Mouse (Mus musculus) forebrain, embryonic 10.5 days (tissue): ENCODE data around the gene Wfdc1. TPM values are rescaled to one million over a fixed set of nuclear protein-coding genes. Genes with fewer than 3 reads are reported as not detected.

ENCODE experiments used
- DNase-seq: peaks from one replicate; pipeline ENCODE4 v3.0.0-alpha.2; 2017; ENCODE audit warnings: low spot score; ENCODE audit errors: extremely low spot score
- H3K27ac ChIP-seq: fragments of 300-500 bp; sonication (generic); 2 replicates; pipeline ENCODE4 v1.5.1; 2016; ENCODE audit warnings: mild to moderate bottlenecking
- H3K27me3 ChIP-seq: fragments of 300-500 bp; sonication (generic); 2 replicates; pipeline ENCODE4 v1.6.1; 2016; ENCODE audit warnings: mild to moderate bottlenecking; ENCODE audit not compliant: poor library complexity, severe bottlenecking
- H3K36me3 ChIP-seq: fragments of 300-500 bp; sonication (generic); replicated peaks from 2 replicates; pipeline ENCODE4 v1.6.1; 2016; ENCODE audit warnings: mild to moderate bottlenecking, moderate library complexity
- H3K4me1 ChIP-seq: fragments of 300-500 bp; sonication (generic); 2 replicates; pipeline ENCODE4 v1.6.1; 2016
- H3K4me3 ChIP-seq: fragments of 300-500 bp; sonication (generic); 2 replicates; pipeline ENCODE4 v1.5.1; 2016; ENCODE audit warnings: mild to moderate bottlenecking, moderate library complexity
- H3K9me3 ChIP-seq: fragments of 300-500 bp; sonication (generic); 2 replicates; pipeline ENCODE4 v1.6.1; 2016; ENCODE audit warnings: mild to moderate bottlenecking, moderate library complexity
- WGBS: fragments of 180-500 bp; shearing (Covaris S2); methylation state at CpG from one replicate; pipeline ENCODE4 v1.1.7; 2016; 5-methylcytosine and 5-hydroxymethylcytosine counted together
- polyA plus RNA-seq: library from polyadenylated mRNA; unstranded; fragments of >200 nt; fragmentation: Nextera tagmentation; extraction: Ambion mirVana; gene quantifications from 2 replicates; pipeline ENCODE4 v1.2.1, GENCODE M21; 2016

Gene Wfdc1
- polyA plus RNA-seq, 1 experiment from 2014 or later: 2.7 TPM

GRCm38 (mm10) chr8:119627613-119628359 is 38.4 kb upstream of the Wfdc1 start:
- DNase-seq: peak; percentile 37
- 50% methylated on average over 10 of the region's 10 CpGs for WGBS
- Histone ChIP-seq H3K27me3 (peaks cover 20% of the 10 kb centered on the region), H3K9me3 (no peaks in the 10 kb centered on the region), H3K4me1 (peaks cover 35% of the 10 kb centered on the region), H3K27ac (peak overlapping the region; percentile 66; the same call in 1 of the 2 replicates), H3K36me3 (no peaks in the 10 kb centered on the region), H3K4me3 (no peak overlapping the region)

GRCm38 (mm10) chr8:119630841-119631240 is 35.3 kb upstream of the Wfdc1 start:
- no peak overlapping the region for H3K27ac ChIP-seq
- peaks cover 61% of the 10 kb centered on the region for H3K4me1 ChIP-seq
- DNase-seq: no peak
- H3K36me3 ChIP-seq: no peaks in the 10 kb centered on the region
- peaks cover 40% of the 10 kb centered on the region for H3K27me3 ChIP-seq
- no peaks in the 10 kb centered on the region for H3K9me3 ChIP-seq
- H3K4me3 ChIP-seq: no peak overlapping the region
- WGBS: 47% methylated on average over 3 of the region's 3 CpGs

- H3K27ac ChIP-seq: no peak overlapping the region
- H3K9me3 ChIP-seq: no peaks in the 10 kb centered on the region
- H3K27me3 ChIP-seq: peaks cover 54% of the 10 kb centered on the region
- H3K4me3 ChIP-seq: no peak overlapping the region
- WGBS: 80% methylated on average over 9 of the region's 9 CpGs
- no peaks in the 10 kb centered on the region for H3K36me3 ChIP-seq
- peaks cover 70% of the 10 kb centered on the region for H3K4me1 ChIP-seq
- no peak for DNase-seq
These were observed 33.9 kb upstream of the Wfdc1 start for GRCm38 (mm10) chr8:119632246-119632645.

- peak overlapping the region; percentile 31; the same call in 1 of the 2 replicates for H3K27ac ChIP-seq
- WGBS: 52% methylated on average over 29 of the region's 29 CpGs
- H3K4me3 ChIP-seq: no peak overlapping the region; the same call in 1 of the 2 replicates
- peaks cover 61% of the 10 kb centered on the region for H3K27me3 ChIP-seq
- peaks cover 63% of the 10 kb centered on the region for H3K4me1 ChIP-seq
- no peaks in the 10 kb centered on the region for H3K36me3 ChIP-seq
- no peak for DNase-seq
- H3K9me3 ChIP-seq: no peaks in the 10 kb centered on the region
These were observed 33.3 kb upstream of the Wfdc1 start for GRCm38 (mm10) chr8:119632909-119633308.

GRCm38 (mm10) chr8:119634616-119635336 is 31.4 kb upstream of the Wfdc1 start:
- WGBS: 29% methylated on average over 14 of the region's 14 CpGs
- Histone ChIP-seq H3K27me3 (peaks cover 61% of the 10 kb centered on the region), H3K9me3 (no peaks in the 10 kb centered on the region), H3K36me3 (no peaks in the 10 kb centered on the region), H3K4me1 (peaks cover 56% of the 10 kb centered on the region), H3K27ac (0 out of 2 replicates have a peak overlapping the region, but pooled peaks have one; percentile 40), H3K4me3 (no peak overlapping the region)
- peak; percentile 44 for DNase-seq

- Histone ChIP-seq H3K9me3 (no peaks in the 10 kb centered on the region), H3K27me3 (peaks cover 61% of the 10 kb centered on the region), H3K27ac (peak within 1 kb of the TSS; percentile 40), H3K36me3 (no peaks in the 10 kb centered on the region), H3K4me3 (no peak within 1 kb of the TSS), H3K4me1 (peaks cover 50% of the 10 kb centered on the region)
- DNase-seq: no peak
- 30% methylated on average over 6 of the region's 6 CpGs for WGBS
These were observed 30.8 kb upstream of the Wfdc1 start, which contains the start of gene Kcng4 for GRCm38 (mm10) chr8:119635378-119635777. TSS of gene Kcng4 (minus strand) at chr8:119635680.

- no peaks in the 10 kb centered on the region for H3K9me3 ChIP-seq
- 68% methylated on average over 2 of the region's 2 CpGs for WGBS
- peaks cover 44% of the 10 kb centered on the region for H3K4me1 ChIP-seq
- H3K4me3 ChIP-seq: no peak overlapping the region
- DNase-seq: no peak
- H3K27ac ChIP-seq: no peak overlapping the region
- H3K27me3 ChIP-seq: peaks cover 61% of the 10 kb centered on the region
- no peaks in the 10 kb centered on the region for H3K36me3 ChIP-seq
These were observed 30.2 kb upstream of the Wfdc1 start for GRCm38 (mm10) chr8:119635958-119636357.

GRCm38 (mm10) chr8:119636766-119637165 is 29.4 kb upstream of the Wfdc1 start:
- 0 out of 2 replicates have a peak overlapping the region, but pooled peaks have one; percentile 1 for H3K27ac ChIP-seq
- no peak for DNase-seq
- 72% methylated on average over 7 of the region's 7 CpGs for WGBS
- peaks cover 61% of the 10 kb centered on the region for H3K27me3 ChIP-seq
- H3K36me3 ChIP-seq: no peaks in the 10 kb centered on the region
- H3K4me1 ChIP-seq: peaks cover 38% of the 10 kb centered on the region
- H3K9me3 ChIP-seq: no peaks in the 10 kb centered on the region
- H3K4me3 ChIP-seq: no peak overlapping the region

GRCm38 (mm10) chr8:119637381-119637780 is 28.8 kb upstream of the Wfdc1 start:
- H3K4me1 ChIP-seq: peaks cover 38% of the 10 kb centered on the region
- 93% methylated on average over 4 of the region's 4 CpGs for WGBS
- peaks cover 55% of the 10 kb centered on the region for H3K27me3 ChIP-seq

GRCm38 (mm10) chr8:119638261-119638660 is 27.9 kb upstream of the Wfdc1 start:
- no peaks in the 10 kb centered on the region for H3K9me3 ChIP-seq
- peaks cover 46% of the 10 kb centered on the region for H3K27me3 ChIP-seq
- DNase-seq: no peak
- no peaks in the 10 kb centered on the region for H3K36me3 ChIP-seq
- WGBS: 91% methylated on average over 6 of the region's 6 CpGs
- no peak overlapping the region for H3K27ac ChIP-seq
- H3K4me1 ChIP-seq: peaks cover 32% of the 10 kb centered on the region
- no peak overlapping the region for H3K4me3 ChIP-seq

More at GRCm38 (mm10) chr8:119637381-119637780, 28.8 kb upstream of the Wfdc1 start:
- H3K36me3 ChIP-seq: no peaks in the 10 kb centered on the region
- H3K27ac ChIP-seq: no peak overlapping the region
- H3K9me3 ChIP-seq: no peaks in the 10 kb centered on the region
- no peak overlapping the region for H3K4me3 ChIP-seq
- DNase-seq: no peak

- no peaks in the 10 kb centered on the region for H3K36me3 ChIP-seq
- DNase-seq: no peak
- H3K27me3 ChIP-seq: peaks cover 31% of the 10 kb centered on the region
- H3K4me3 ChIP-seq: no peak overlapping the region
- no peaks in the 10 kb centered on the region for H3K9me3 ChIP-seq
- WGBS: 81% methylated on average over 7 of the region's 7 CpGs
- peaks cover 21% of the 10 kb centered on the region for H3K4me1 ChIP-seq
- no peak overlapping the region for H3K27ac ChIP-seq
These were observed 26.4 kb upstream of the Wfdc1 start for GRCm38 (mm10) chr8:119639798-119640197.

- no peaks in the 10 kb centered on the region for H3K9me3 ChIP-seq
- H3K27ac ChIP-seq: no peak overlapping the region
- 87% methylated on average over 5 of the region's 5 CpGs for WGBS
- no peak overlapping the region for H3K4me3 ChIP-seq
- DNase-seq: no peak
- peaks cover 19% of the 10 kb centered on the region for H3K27me3 ChIP-seq
- peaks cover 8% of the 10 kb centered on the region for H3K4me1 ChIP-seq
- H3K36me3 ChIP-seq: no peaks in the 10 kb centered on the region
These were observed 25.1 kb upstream of the Wfdc1 start for GRCm38 (mm10) chr8:119641058-119641457.

GRCm38 (mm10) chr8:119642960-119643359 is 23.2 kb upstream of the Wfdc1 start:
- Histone ChIP-seq H3K9me3 (peaks cover 9% of the 10 kb centered on the region; the same call in 1 of the 2 replicates), H3K4me1 (no peaks in the 10 kb centered on the region; the same call in 1 of the 2 replicates), H3K27me3 (no peaks in the 10 kb centered on the region), H3K36me3 (no peaks in the 10 kb centered on the region), H3K4me3 (no peak overlapping the region), H3K27ac (no peak overlapping the region)
- DNase-seq: no peak
- 97% methylated on average over 1 of the region's 1 CpGs for whole genome bisulfite sequencing
